Mouse (Mus musculus): ENCODE results near the gene Cldn22. TPM values are rescaled to one million over a fixed set of nuclear protein-coding genes. Genes with fewer than 3 reads are reported as not detected.

The Cldn22 gene
- polyA plus RNA-seq, 1 experiment from 2014 or later, result not detected

- peaks cover 53% of the 10 kb centered on the region for H3K36me3 ChIP-seq (ENCODE audit: control insufficient read depth, insufficient read depth)
- no peaks in the 10 kb centered on the region for H3K27me3 ChIP-seq (ENCODE audit: control insufficient read depth, insufficient read depth, low read length)
- no peak overlapping the region for H3K9ac ChIP-seq (ENCODE audit: low read length)
- no peaks in the 10 kb centered on the region for H3K9me3 ChIP-seq (replicated peaks; ENCODE audit: control insufficient read depth, low read length)
- no peak overlapping the region for H3K27ac ChIP-seq (ENCODE audit: low read length)
- 25% methylated on average over 8 of the region's 8 CpGs for WGBS
- no peak overlapping the region for H3K4me3 ChIP-seq (ENCODE audit: low read length)
- ATAC-seq (replicated peaks; ENCODE audit: extremely low read depth, insufficient read depth, low FRiP score), result peak; percentile 60; the same call in 1 of the 2 replicates
- peaks cover under 1% of the 10 kb centered on the region; the same call in 1 of the 2 replicates for H3K4me1 ChIP-seq (ENCODE audit: control insufficient read depth, insufficient read depth, low read length)
- H3K4me2 ChIP-seq (ENCODE audit: low read depth, low read length), result no peak overlapping the region
Observed at GRCm38 (mm10) chr8:47867067-47867466, 42.8 kb downstream of the Cldn22 start.

DNA sequence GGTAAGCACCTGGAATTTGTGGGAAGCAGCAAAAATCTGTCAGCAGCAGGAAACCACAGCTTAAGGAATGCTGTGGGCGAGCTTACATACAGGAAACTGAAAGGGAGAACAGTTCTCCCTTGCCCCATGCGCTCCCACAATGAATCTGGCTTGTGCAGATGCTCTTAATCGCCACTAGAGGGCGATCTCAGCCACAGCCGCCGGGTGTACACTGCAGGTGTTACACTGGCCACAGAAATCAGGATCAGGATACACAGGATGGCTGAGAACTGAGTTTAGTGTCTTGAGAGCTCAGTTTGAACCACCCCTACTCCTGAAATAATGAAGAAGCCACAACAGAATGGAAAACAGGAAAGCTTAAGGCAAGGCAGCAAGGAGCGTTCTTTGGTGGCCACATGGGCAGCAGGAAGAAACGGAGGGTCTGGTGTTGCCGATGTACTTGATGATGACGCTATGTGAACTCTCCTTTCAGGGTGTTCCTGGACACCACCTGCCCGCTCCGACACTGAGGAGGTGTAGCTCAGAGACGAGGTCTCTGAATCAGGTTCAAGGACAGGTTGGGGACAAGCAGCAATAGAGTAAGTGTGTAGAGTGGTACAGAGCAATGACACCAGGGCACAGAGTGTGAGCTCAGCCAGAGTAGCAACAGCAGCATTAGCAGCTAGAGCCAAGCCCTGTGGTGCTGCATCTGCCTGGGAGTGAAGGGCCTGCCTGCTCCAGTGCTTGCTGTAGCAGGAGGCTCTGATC is 48.3 kb downstream of the Cldn22 start:
- 42% methylated on average over 13 of the region's 13 CpGs for WGBS
- peaks cover 22% of the 10 kb centered on the region for H3K36me3 ChIP-seq (ENCODE audit: control insufficient read depth, insufficient read depth)
- ATAC-seq (replicated peaks; ENCODE audit: extremely low read depth, insufficient read depth, low FRiP score), result peak; percentile 77
- H3K4me3 ChIP-seq (ENCODE audit: low read length), result no peak overlapping the region
- H3K9ac ChIP-seq (ENCODE audit: low read length), result no peak overlapping the region
- no peaks in the 10 kb centered on the region for H3K9me3 ChIP-seq (replicated peaks; ENCODE audit: control insufficient read depth, low read length)
- peaks cover 9% of the 10 kb centered on the region; the same call in 1 of the 2 replicates for H3K4me1 ChIP-seq (ENCODE audit: control insufficient read depth, insufficient read depth, low read length)
- H3K27ac ChIP-seq (ENCODE audit: low read length), result no peak overlapping the region
- no peak overlapping the region for H3K4me2 ChIP-seq (ENCODE audit: low read depth, low read length)
- no peaks in the 10 kb centered on the region for H3K27me3 ChIP-seq (ENCODE audit: control insufficient read depth, insufficient read depth, low read length)

- no peak overlapping the region for H3K9ac ChIP-seq (ENCODE audit: low read length)
- H3K4me3 ChIP-seq (ENCODE audit: low read length), result no peak overlapping the region
- no peak overlapping the region for H3K27ac ChIP-seq (ENCODE audit: low read length)
- no peaks in the 10 kb centered on the region for H3K27me3 ChIP-seq (ENCODE audit: control insufficient read depth, insufficient read depth, low read length)
- H3K4me1 ChIP-seq (ENCODE audit: control insufficient read depth, insufficient read depth, low read length), result peaks cover 9% of the 10 kb centered on the region; the same call in 1 of the 2 replicates
- no peak overlapping the region for H3K4me2 ChIP-seq (ENCODE audit: low read depth, low read length)
- ATAC-seq (replicated peaks; ENCODE audit: extremely low read depth, insufficient read depth, low FRiP score), result no peak
- peaks cover 12% of the 10 kb centered on the region for H3K36me3 ChIP-seq (ENCODE audit: control insufficient read depth, insufficient read depth)
- 45% methylated on average over 13 of the region's 13 CpGs for WGBS
- no peaks in the 10 kb centered on the region for H3K9me3 ChIP-seq (replicated peaks; ENCODE audit: control insufficient read depth, low read length)
Observed at GRCm38 (mm10) chr8:47874497-47875178, 50.4 kb downstream of the Cldn22 start.

Other genes with a start within 250 kb of the Cldn22 start
- gene Ing2, start 148.9 kb upstream of the Cldn22 start, polyA plus RNA-seq (2015; fragmentation: Nextera tagmentation; extraction: Ambion mirVana), result 7.2 and 8.3 TPM in 2 replicates
- gene Cdkn2aip, start 110.5 kb upstream of the Cldn22 start, polyA plus RNA-seq (2015; fragmentation: Nextera tagmentation; extraction: Ambion mirVana), result 15.5 and 17.2 TPM in 2 replicates
- not detected in 2 replicates for gene Cldn24, start 2.3 kb upstream of the Cldn22 start, polyA plus RNA-seq (2015; fragmentation: Nextera tagmentation; extraction: Ambion mirVana)
- 10.1 and 12.1 TPM in 2 replicates for gene Wwc2, start 166.4 kb downstream of the Cldn22 start, polyA plus RNA-seq (2015; fragmentation: Nextera tagmentation; extraction: Ambion mirVana)